Mouse (Mus musculus) subcutaneous adipose tissue, adult 2 months (tissue): ENCODE results near the gene Hunk. TPM values are rescaled to one million over a fixed set of nuclear protein-coding genes. Genes with fewer than 3 reads are reported as not detected.

Experiments
- polyA plus RNA-seq: library from polyadenylated mRNA; depleted of rRNA; stranded (reverse); fragments of >200 nt; gene quantifications from 2 replicates; pipeline ENCODE4 v1.2.3, GENCODE M21; 2012; ENCODE audit warnings: low replicate concordance; rRNA removed

Hunk gene
- polyA plus RNA-seq: 0.34 and 5.7 TPM in 2 replicates

GRCm38 (mm10) chr16:90385688-90386513, at the start of gene Hunk:
Gene Hunk (plus strand): TSS chr16:90386013.

Other genes starting within 250 kb of the Hunk start
- gene Tiam1, start 242.2 kb upstream of the Hunk start, polyA plus RNA-seq: 3.3 and 3.5 TPM in 2 replicates
- 605 and 744 TPM in 2 replicates for gene Sod1, start 165.3 kb upstream of the Hunk start, polyA plus RNA-seq
- gene Scaf4, start 101.5 kb upstream of the Hunk start, polyA plus RNA-seq: 33.3 and 44.6 TPM in 2 replicates